Mouse (Mus musculus) heart, embryonic 10.5 days (tissue): ENCODE results near the gene Fam43a. TPM values are rescaled to one million over a fixed set of nuclear protein-coding genes. Genes with fewer than 3 reads are reported as not detected.

ENCODE experiments used
- DNase-seq: peaks from one replicate; pipeline ENCODE4 v3.0.0-alpha.2; 2017; ENCODE audit warnings: low spot score
- H3K27ac ChIP-seq: fragments of 300-500 bp; sonication (generic); 2 replicates; pipeline ENCODE4 v1.5.1; 2016; ENCODE audit warnings: mild to moderate bottlenecking
- H3K27me3 ChIP-seq: fragments of 300-500 bp; sonication (generic); 2 replicates; pipeline ENCODE4 v1.6.1; 2016; ENCODE audit warnings: mild to moderate bottlenecking; ENCODE audit not compliant: poor library complexity, insufficient read depth, severe bottlenecking
- H3K36me3 ChIP-seq: fragments of 300-500 bp; sonication (generic); 2 replicates; pipeline ENCODE4 v1.6.1; 2016; ENCODE audit warnings: mild to moderate bottlenecking, moderate library complexity
- H3K4me1 ChIP-seq: fragments of 300-500 bp; sonication (generic); 2 replicates; pipeline ENCODE4 v1.6.1; 2016; ENCODE audit warnings: mild to moderate bottlenecking
- H3K4me3 ChIP-seq: fragments of 300-500 bp; sonication (generic); 2 replicates; pipeline ENCODE4 v1.5.1; 2016; ENCODE audit warnings: mild to moderate bottlenecking, moderate library complexity
- H3K9me3 ChIP-seq: fragments of 300-500 bp; sonication (generic); 2 replicates; pipeline ENCODE4 v1.6.1; 2016; ENCODE audit warnings: mild to moderate bottlenecking, moderate library complexity
- WGBS: fragments of 180-500 bp; shearing (Covaris S2); methylation state at CpG from one replicate; pipeline ENCODE4 v1.1.7; 2016; 5-methylcytosine and 5-hydroxymethylcytosine counted together
- polyA plus RNA-seq: library from polyadenylated mRNA; unstranded; fragments of >200 nt; fragmentation: Nextera tagmentation; extraction: Ambion mirVana; gene quantifications from 2 replicates; pipeline ENCODE4 v1.2.1, GENCODE M21; 2016

Gene Fam43a
- 14.3 and 14.4 TPM in 2 replicates for polyA plus RNA-seq

DNA sequence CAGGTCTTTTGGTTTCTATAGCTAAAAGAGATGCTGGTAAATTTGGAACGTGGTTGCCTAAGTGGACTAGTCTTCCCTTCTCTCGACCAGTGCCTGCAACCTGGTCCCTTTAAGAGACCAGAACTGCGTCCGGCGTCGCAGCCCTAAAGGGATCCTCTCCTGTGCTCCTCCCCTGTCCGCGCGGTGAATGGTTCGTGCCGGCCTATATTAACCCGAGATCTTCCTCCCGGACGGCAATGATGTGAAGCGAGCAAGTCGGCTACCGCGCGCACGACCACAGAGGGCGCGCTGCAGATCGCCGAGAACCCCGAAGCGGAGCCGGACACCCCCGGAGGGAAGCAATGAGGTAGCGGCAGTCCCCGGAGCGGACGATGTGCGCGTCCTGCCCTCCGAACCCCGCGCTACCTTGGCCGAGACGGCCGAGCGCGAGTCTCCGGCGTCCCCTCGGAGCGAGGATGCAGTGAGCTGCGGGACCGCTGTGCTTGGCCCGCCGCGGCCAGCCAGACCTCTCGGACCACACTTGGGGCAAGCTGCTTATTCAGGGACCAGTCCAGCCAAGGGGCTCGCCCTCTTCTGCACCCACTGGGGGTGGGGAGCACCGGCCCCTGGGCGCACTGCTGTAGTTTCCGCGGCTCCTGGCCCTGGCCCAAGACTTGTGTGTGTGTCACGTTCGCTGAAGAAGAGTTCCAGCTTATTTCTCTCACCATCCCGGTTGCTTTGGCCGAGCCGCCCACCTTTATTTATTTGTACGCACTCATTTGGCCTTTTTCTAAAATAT lies at the start of gene Fam43a:
Gene Fam43a (plus strand): TSS at position 233 of the 778 bp plus-strand sequence.
- Histone ChIP-seq H3K9me3 (no peaks in the 10 kb centered on the region), H3K27ac (peak within 1 kb of the TSS; percentile 89), H3K4me1 (peaks cover 53% of the 10 kb centered on the region), H3K27me3 (peaks cover 27% of the 10 kb centered on the region), H3K4me3 (peak within 1 kb of the TSS; percentile 87), H3K36me3 (no peaks in the 10 kb centered on the region)
- WGBS = under 1% methylated on average over 63 of the region's 63 CpGs
- peak; percentile 94 for DNase-seq

DNA sequence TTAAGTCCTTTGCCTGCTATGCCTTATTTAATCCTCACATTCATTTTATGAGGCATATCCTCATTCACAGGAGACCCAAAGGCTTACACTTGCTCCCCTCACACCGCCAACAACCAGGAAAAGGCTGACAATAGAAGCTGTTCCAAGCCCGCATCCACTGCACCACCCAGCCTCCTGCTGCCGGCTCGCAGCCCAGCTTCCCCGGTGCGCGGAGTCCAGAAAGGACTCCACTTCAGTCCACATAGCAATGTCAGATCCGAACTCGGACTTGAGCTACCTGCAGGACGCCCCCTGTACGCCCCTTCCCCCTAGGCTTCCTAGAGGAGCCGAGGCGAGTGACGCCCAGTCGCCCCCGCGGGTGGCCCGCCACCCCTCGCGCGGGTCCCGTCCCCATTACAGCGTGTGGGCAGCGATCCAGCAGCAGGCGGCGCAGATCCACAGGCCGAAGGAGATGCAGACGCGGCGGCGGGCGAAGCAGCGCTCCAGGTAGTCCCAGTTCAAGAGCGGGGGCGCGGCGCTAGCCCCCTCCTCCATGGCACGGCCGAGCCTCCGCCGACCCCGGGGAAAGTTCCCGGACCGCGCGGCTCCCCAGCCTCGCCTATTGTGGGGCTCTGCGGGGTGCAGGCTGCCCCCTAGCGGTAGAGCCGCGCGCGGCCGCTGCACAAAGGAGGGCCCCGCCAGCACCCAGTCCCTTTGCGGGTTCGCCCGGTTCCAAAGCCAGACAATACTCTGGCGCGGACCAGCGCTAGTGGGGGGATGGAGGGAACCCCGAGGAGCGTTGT lies 49.4 kb upstream of the Fam43a start:
- H3K4me3 ChIP-seq = peak overlapping the region; percentile 84
- under 1% methylated on average over 63 of the region's 63 CpGs for WGBS

GRCm38 (mm10) chr16:30550748-30551192 lies 48.8 kb upstream of the Fam43a start, which contains the start of gene Tmem44:
Tmem44 (minus strand) TSS chr16:30550842.
- Histone ChIP-seq H3K4me3 (peak within 1 kb of the TSS; percentile 84), H3K9me3 (peaks cover 5% of the 10 kb centered on the region; the same call in 1 of the 2 replicates), H3K36me3 (peaks cover 18% of the 10 kb centered on the region), H3K4me1 (peaks cover 33% of the 10 kb centered on the region; the same call in 1 of the 2 replicates), H3K27me3 (no peaks in the 10 kb centered on the region; the same call in 1 of the 2 replicates), H3K27ac (peak within 1 kb of the TSS; percentile 98)
- 7% methylated on average over 14 of the region's 14 CpGs for WGBS
- DNase-seq = no peak

More for the DNA sequence above, 49.4 kb upstream of the Fam43a start:
- no peaks in the 10 kb centered on the region for H3K9me3 ChIP-seq
- H3K27ac ChIP-seq = peak overlapping the region; percentile 98
- peak; percentile 88 for DNase-seq
- no peaks in the 10 kb centered on the region; the same call in 1 of the 2 replicates for H3K27me3 ChIP-seq
- H3K4me1 ChIP-seq = peaks cover 33% of the 10 kb centered on the region; the same call in 1 of the 2 replicates
- H3K36me3 ChIP-seq = peaks cover 21% of the 10 kb centered on the region

DNA sequence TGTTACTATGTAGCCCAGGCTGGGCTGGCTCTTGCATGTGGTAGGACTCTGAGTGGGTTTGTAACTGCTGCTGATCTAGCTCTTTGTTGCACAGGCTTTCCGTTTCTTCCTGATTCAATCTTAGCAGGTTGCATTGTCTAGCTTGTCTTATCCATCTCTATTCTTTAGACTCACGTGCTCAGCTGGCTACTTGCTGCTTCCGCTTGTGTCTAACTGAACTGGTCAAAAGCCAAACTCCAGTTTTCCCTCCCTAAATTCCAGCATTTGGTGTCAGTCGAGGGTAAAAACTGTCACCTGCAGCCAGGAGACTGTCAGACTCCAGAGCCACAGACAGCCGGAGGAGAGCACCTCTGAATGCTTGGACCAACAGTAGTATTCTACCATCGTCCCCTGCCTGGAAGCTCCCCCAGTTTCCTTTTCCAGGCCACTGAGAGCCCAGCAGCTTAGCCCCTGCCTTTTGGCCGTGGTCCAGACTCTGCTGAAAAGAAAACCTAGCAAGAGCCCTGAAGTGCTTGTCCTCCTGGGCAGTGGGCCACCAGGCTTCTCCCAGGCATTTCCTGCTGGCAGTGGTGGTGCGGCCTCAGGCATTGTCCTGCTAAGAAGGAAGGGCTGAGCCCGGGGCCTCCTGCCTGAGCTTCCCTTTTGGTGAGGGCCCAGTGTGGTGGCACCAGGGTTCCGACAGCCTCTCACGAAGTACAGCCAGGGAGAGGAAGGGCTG lies 46.7 kb upstream of the Fam43a start:
- H3K4me1 ChIP-seq = peaks cover 33% of the 10 kb centered on the region; the same call in 1 of the 2 replicates
- H3K9me3 ChIP-seq = peaks cover 6% of the 10 kb centered on the region
- WGBS = 37% methylated on average over 11 of the region's 11 CpGs
- no peaks in the 10 kb centered on the region; the same call in 1 of the 2 replicates for H3K27me3 ChIP-seq
- H3K36me3 ChIP-seq = peaks cover 21% of the 10 kb centered on the region
- H3K27ac ChIP-seq = peak overlapping the region; percentile 81
- H3K4me3 ChIP-seq = no peak overlapping the region
- no peak for DNase-seq

- no peak overlapping the region for H3K4me3 ChIP-seq
- no peaks in the 10 kb centered on the region; the same call in 1 of the 2 replicates for H3K27me3 ChIP-seq
- H3K4me1 ChIP-seq = peaks cover 26% of the 10 kb centered on the region; the same call in 1 of the 2 replicates
- no peak overlapping the region for H3K27ac ChIP-seq
- no peak for DNase-seq
- H3K9me3 ChIP-seq = peaks cover 6% of the 10 kb centered on the region
- peaks cover 34% of the 10 kb centered on the region for H3K36me3 ChIP-seq
- WGBS = 87% methylated on average over 8 of the region's 8 CpGs
These were observed 45.4 kb upstream of the Fam43a start for GRCm38 (mm10) chr16:30554109-30554508.

- WGBS = 75% methylated on average over 5 of the region's 5 CpGs
- no peak for DNase-seq
- H3K27ac ChIP-seq = peak overlapping the region; percentile 65
- H3K27me3 ChIP-seq = no peaks in the 10 kb centered on the region
- peaks cover 6% of the 10 kb centered on the region for H3K9me3 ChIP-seq
- peaks cover 6% of the 10 kb centered on the region for H3K4me1 ChIP-seq
- no peak overlapping the region for H3K4me3 ChIP-seq
- H3K36me3 ChIP-seq = peaks cover 87% of the 10 kb centered on the region
These were observed 40.1 kb upstream of the Fam43a start for GRCm38 (mm10) chr16:30559312-30559992.

DNA sequence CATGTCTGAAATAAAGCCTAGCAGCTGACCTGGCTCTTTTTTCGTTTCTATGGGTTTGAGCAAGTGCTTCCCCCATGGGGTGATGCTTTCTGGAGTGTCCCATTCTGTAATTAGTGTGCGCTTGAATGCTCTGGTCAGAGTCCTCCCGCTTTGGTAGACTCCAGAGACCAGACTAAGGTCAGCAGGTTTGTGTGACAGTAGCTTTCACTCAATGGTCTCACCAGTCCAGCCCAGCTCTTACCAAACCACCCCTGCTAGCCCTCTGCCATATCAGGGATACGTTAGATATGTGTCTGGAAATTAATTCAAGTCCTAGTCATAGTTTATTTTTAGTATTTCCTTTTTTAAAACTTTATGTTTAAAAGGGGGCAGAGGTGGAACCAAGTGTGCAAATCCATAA lies 38.9 kb upstream of the Fam43a start:
- H3K27me3 ChIP-seq = no peaks in the 10 kb centered on the region
- 88% methylated on average over 4 of the region's 4 CpGs for WGBS

DNA sequence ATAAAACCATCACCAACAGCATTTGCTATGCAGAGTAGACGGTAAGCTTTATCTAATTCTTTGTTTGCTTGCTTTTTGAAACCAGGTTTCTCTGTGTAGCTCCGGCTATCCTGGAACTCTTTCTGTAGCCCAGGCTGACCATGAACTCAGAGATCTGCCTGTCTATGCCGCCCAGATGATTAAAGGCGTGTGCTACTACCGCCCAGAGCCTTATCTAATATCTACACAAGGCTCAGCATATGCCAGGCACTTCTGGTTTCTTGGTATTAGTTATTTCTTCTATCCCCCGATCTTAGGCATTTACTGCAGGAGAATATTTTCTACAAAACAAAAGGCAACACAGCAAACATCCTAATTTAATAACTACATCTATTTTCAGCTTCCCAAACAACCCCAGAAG lies 33.9 kb upstream of the Fam43a start:
- DNase-seq = no peak
- no peak overlapping the region for H3K4me3 ChIP-seq
- H3K9me3 ChIP-seq = no peaks in the 10 kb centered on the region
- no peak overlapping the region for H3K27ac ChIP-seq
- H3K27me3 ChIP-seq = no peaks in the 10 kb centered on the region
- H3K4me1 ChIP-seq = no peaks in the 10 kb centered on the region
- WGBS = 87% methylated on average over 6 of the region's 6 CpGs
- H3K36me3 ChIP-seq = peaks cover 99% of the 10 kb centered on the region

More for the DNA sequence above, 38.9 kb upstream of the Fam43a start:
- DNase-seq = no peak
- peaks cover 3% of the 10 kb centered on the region for H3K9me3 ChIP-seq
- H3K4me3 ChIP-seq = no peak overlapping the region
- peaks cover 96% of the 10 kb centered on the region for H3K36me3 ChIP-seq
- no peak overlapping the region for H3K27ac ChIP-seq
- H3K4me1 ChIP-seq = peaks cover 6% of the 10 kb centered on the region

DNA sequence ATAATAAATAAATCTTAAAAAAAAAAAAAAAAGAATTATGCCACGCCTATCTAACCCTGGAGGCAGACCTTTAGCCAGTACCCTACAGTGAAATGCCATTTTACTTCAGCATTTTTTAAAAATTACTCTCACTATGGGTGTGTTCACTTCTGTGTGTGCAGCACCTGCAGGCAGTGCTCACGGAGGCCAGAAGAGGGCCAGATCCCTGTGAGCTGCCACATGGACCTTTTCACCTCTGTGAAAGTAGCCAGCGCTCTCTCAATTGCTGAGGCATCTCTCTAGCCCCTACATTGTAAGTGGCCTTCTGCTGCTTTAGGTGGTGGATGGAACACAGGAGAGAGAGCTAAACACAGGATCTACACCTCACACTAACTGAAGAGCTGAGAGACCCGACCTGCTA lies 29.4 kb upstream of the Fam43a start:
- Histone ChIP-seq H3K27ac (no peak overlapping the region), H3K4me3 (no peak overlapping the region), H3K9me3 (no peaks in the 10 kb centered on the region), H3K27me3 (no peaks in the 10 kb centered on the region), H3K36me3 (peaks cover 96% of the 10 kb centered on the region), H3K4me1 (no peaks in the 10 kb centered on the region)
- 93% methylated on average over 4 of the region's 4 CpGs for WGBS
- no peak for DNase-seq

- H3K27ac ChIP-seq = no peak overlapping the region
- H3K4me1 ChIP-seq = no peaks in the 10 kb centered on the region
- DNase-seq = no peak
- WGBS = 91% methylated on average over 5 of the region's 5 CpGs
- H3K4me3 ChIP-seq = no peak overlapping the region
- H3K27me3 ChIP-seq = no peaks in the 10 kb centered on the region
- no peaks in the 10 kb centered on the region for H3K9me3 ChIP-seq
- H3K36me3 ChIP-seq = peaks cover 96% of the 10 kb centered on the region
These were observed 28.1 kb upstream of the Fam43a start for GRCm38 (mm10) chr16:30571378-30571777.

DNA sequence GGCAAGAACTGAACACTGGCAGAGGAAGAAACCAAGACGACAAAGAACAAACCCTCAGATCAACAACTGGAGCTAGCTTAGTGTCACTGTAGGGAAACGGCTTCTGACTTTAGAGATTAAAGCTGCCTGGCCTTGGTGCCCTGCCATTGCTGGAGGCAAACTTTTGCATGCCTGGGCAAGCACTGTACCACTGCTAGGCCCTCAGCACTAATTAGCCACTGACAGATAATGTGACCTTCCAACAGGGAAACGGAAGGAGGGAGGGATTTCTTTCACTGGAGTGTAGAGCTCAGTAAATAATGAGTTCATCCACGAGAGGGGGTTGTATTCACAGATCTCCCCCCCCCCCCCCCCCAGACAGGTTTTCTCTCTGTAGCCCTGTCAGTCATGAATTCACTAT lies 27.3 kb upstream of the Fam43a start:
- WGBS = 72% methylated on average over 4 of the region's 4 CpGs
- Histone ChIP-seq H3K4me3 (no peak overlapping the region), H3K4me1 (no peaks in the 10 kb centered on the region), H3K27me3 (no peaks in the 10 kb centered on the region), H3K27ac (no peak overlapping the region), H3K36me3 (peaks cover 96% of the 10 kb centered on the region), H3K9me3 (no peaks in the 10 kb centered on the region)
- no peak for DNase-seq

GRCm38 (mm10) chr16:30575815-30576214 lies 23.7 kb upstream of the Fam43a start:
- Histone ChIP-seq H3K36me3 (peaks cover 96% of the 10 kb centered on the region), H3K27me3 (no peaks in the 10 kb centered on the region), H3K4me1 (no peaks in the 10 kb centered on the region), H3K27ac (no peak overlapping the region), H3K9me3 (no peaks in the 10 kb centered on the region), H3K4me3 (no peak overlapping the region)
- 83% methylated on average over 7 of the region's 7 CpGs for WGBS
- DNase-seq = no peak
